Mouse (Mus musculus) brain, embryonic 14.5 days (tissue): ENCODE measurements at regions not wholly inside any gene's neighbourhood (a gene's known extent, or its start where the extent isn't known, plus 50 kb on each side); places are given as distances from the start of the nearest gene placed in this dataset.

ENCODE experiments used
- CTCF ChIP-seq: fragments of 200-500 bp; IDR thresholded peaks from 2 replicates; pipeline ENCODE4 v1.5.1; 2012; ENCODE audit warnings: inconsistent platforms, mild to moderate bottlenecking, moderate library complexity, borderline replicate concordance; ENCODE audit not compliant: insufficient read depth, insufficient read length; ENCODE audit errors: extremely low read depth
- POLR2A ChIP-seq: fragments of 200-500 bp; IDR thresholded peaks from 2 replicates; pipeline ENCODE4 v1.6.1; 2012; ENCODE audit warnings: mild to moderate bottlenecking, inconsistent platforms, borderline replicate concordance; ENCODE audit not compliant: poor library complexity, insufficient read depth, insufficient read length, severe bottlenecking; ENCODE audit errors: extremely low read depth

DNA sequence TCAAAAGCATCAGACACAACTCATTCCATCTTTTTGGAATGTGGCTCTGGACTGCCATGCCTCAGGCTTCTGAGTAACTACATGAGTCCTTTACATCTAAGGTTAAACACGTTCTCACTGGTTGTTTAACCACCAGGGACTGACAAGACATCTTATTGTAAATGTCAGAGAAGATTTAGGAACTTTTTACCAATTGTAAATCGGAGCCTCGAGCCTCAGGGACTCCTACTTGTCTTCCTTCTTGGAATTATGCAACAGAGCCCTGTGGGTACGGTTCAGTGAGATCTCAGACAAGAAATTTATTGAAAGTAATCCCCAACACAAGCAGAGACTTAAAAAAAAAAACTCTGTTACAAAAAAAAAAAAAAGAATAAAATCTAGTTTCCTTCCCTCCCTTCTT lies 187.7 kb downstream of the Slc4a3 start:
- TF ChIP-seq CTCF, result no peak
- TF ChIP-seq POLR2A, result no peak
